Mouse (Mus musculus): ENCODE results near the gene Hmbs. TPM values are rescaled to one million over a fixed set of nuclear protein-coding genes. Genes with fewer than 3 reads are reported as not detected.
"Not testable (repeated sequence)": the region's sequence is repeated elsewhere in the genome, so short reads cannot be mapped to it uniquely, and the experiment has no call there.

Gene Hmbs
- polyA plus RNA-seq, 2 experiments, result 60.1 to 102 TPM

DNA sequence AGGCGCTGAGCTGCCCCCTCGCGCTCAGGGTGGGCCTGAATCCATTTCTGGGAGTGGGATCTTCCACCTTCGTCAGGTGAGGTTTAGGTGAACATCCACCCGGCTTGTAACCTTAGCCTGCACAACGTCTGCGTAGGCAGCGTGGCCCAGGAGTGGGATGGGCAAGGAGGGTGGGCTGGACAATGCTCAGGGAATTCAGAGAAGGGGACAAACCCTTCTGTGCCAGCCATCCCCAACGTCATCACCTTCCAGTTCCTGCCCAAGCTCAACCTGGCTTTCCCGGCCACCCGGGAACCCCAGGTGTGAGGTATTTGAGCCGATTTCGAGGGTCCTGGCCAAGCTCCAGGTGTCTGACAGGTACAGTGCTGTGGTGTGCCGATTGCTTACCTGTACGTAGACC lies 35.8 kb upstream of the Hmbs start:
- H3K27ac ChIP-seq (replicated peaks; ENCODE audit: low read depth, low read length), result peak overlapping the region; percentile 84
- ATAC-seq (ENCODE audit: low FRiP score, low read depth), result 0 out of 2 replicates have a peak, but pooled peaks have one; percentile 2
- WGBS, result 9% methylated on average over 15 of the region's 15 CpGs

GRCm38 (mm10) chr9:44379054-44379834 lies 35.2 kb upstream of the Hmbs start, which contains the start of gene Hyou1:
Hyou1 (plus strand) TSS chr9:44379490.
- Histone ChIP-seq H3K9ac (ENCODE audit: low read depth, low read length, severe bottlenecking) (peak within 1 kb of the TSS; percentile 90), H3K4me2 (replicated peaks; ENCODE audit: low read depth, low read length, severe bottlenecking) (peak within 1 kb of the TSS; percentile 95), H3K36me3 (ENCODE audit: control insufficient read depth, insufficient read depth, low read length) (peaks cover 33% of the 10 kb centered on the region), H3K4me1 (ENCODE audit: control insufficient read depth, insufficient read depth, low read length) (peaks cover 7% of the 10 kb centered on the region), H3K9me3 (ENCODE audit: control insufficient read depth, low read length) (no peaks in the 10 kb centered on the region), H3K4me3 (replicated peaks; ENCODE audit: low read length) (peak within 1 kb of the TSS; percentile 88), H3K27me3 (ENCODE audit: control insufficient read depth, insufficient read depth, low read length) (no peaks in the 10 kb centered on the region), H3K27ac (replicated peaks; ENCODE audit: low read depth, low read length) (peak within 1 kb of the TSS; percentile 84)
- under 1% methylated on average over 75 of the region's 83 CpGs for WGBS
- ATAC-seq (ENCODE audit: low FRiP score, low read depth), result peak; percentile 99
- TF ChIP-seq POLR2A (IDR thresholded peaks at IDR 0.05; ENCODE audit: borderline replicate concordance, extremely low read depth, insufficient read depth, insufficient read length), result peak; percentile 72; the same call in 1 of the 2 replicates
- DNase-seq (ENCODE audit: low spot score), result peak; percentile 97

More for the DNA sequence above, 35.8 kb upstream of the Hmbs start:
- Histone ChIP-seq H3K4me3 (replicated peaks; ENCODE audit: low read length) (peak overlapping the region; percentile 88), H3K4me2 (replicated peaks; ENCODE audit: low read depth, low read length, severe bottlenecking) (peak overlapping the region; percentile 95), H3K36me3 (ENCODE audit: control insufficient read depth, insufficient read depth, low read length) (peaks cover 39% of the 10 kb centered on the region), H3K9ac (ENCODE audit: low read depth, low read length, severe bottlenecking) (peak overlapping the region; percentile 90), H3K4me1 (ENCODE audit: control insufficient read depth, insufficient read depth, low read length) (peaks cover 7% of the 10 kb centered on the region), H3K27me3 (ENCODE audit: control insufficient read depth, insufficient read depth, low read length) (no peaks in the 10 kb centered on the region), H3K9me3 (ENCODE audit: control insufficient read depth, low read length) (no peaks in the 10 kb centered on the region)
- no peak for DNase-seq (ENCODE audit: low spot score)
- TF ChIP-seq POLR2A (IDR thresholded peaks at IDR 0.05; ENCODE audit: borderline replicate concordance, extremely low read depth, insufficient read depth, insufficient read length), result no peak

DNA sequence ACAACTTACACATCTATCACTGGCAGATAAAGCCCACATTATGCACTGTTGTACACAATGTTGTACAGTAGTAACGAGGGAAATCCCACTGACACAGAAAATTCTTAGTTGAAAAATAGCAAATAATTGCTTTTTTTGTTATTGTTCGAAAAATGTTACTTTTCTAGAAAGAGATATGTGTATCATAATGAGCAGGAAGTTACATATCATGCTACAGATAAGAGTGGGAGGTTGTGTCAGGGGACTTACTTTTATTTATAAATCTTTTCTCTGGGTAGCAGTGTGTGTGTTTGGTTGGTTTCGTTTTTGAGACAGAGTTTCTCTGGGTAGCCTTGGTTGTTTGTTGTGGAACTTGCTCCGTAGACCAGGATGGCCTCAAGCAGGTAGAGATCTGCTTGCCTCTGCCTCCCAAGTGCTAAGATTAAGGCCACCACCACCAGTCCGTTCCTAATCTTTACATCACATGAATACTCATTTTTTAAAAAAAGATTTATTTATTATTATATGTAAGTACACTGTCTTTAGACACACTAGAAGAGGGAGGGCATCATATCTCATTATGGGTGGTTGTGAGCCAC lies 34.2 kb upstream of the Hmbs start:
- no peaks in the 10 kb centered on the region for H3K9me3 ChIP-seq (ENCODE audit: control insufficient read depth, low read length)
- H3K4me2 ChIP-seq (replicated peaks; ENCODE audit: low read depth, low read length, severe bottlenecking), result peak overlapping the region; percentile 95
- H3K27me3 ChIP-seq (ENCODE audit: control insufficient read depth, insufficient read depth, low read length), result no peaks in the 10 kb centered on the region
- WGBS, result 90% methylated on average over 5 of the region's 5 CpGs
- ATAC-seq (ENCODE audit: low FRiP score, low read depth), result no peak
- DNase-seq (ENCODE audit: low spot score), result no peak
- peak overlapping the region; percentile 88 for H3K4me3 ChIP-seq (replicated peaks; ENCODE audit: low read length)
- H3K27ac ChIP-seq (replicated peaks; ENCODE audit: low read depth, low read length), result no peak overlapping the region
- no peak for TF ChIP-seq POLR2A (IDR thresholded peaks at IDR 0.05; ENCODE audit: borderline replicate concordance, extremely low read depth, insufficient read depth, insufficient read length)
- peaks cover 7% of the 10 kb centered on the region for H3K4me1 ChIP-seq (ENCODE audit: control insufficient read depth, insufficient read depth, low read length)
- no peak overlapping the region; the same call in 1 of the 2 replicates for H3K9ac ChIP-seq (ENCODE audit: low read depth, low read length, severe bottlenecking)
- H3K36me3 ChIP-seq (ENCODE audit: control insufficient read depth, insufficient read depth, low read length), result peaks cover 23% of the 10 kb centered on the region

GRCm38 (mm10) chr9:44377335-44377734 lies 33.3 kb upstream of the Hmbs start:
- ATAC-seq (ENCODE audit: low FRiP score, low read depth); H3K4me1 ChIP-seq (ENCODE audit: control insufficient read depth, insufficient read depth, low read length); H3K27ac ChIP-seq (replicated peaks; ENCODE audit: low read depth, low read length); H3K4me3 ChIP-seq (replicated peaks; ENCODE audit: low read length); H3K9me3 ChIP-seq (ENCODE audit: control insufficient read depth, low read length); H3K4me2 ChIP-seq (replicated peaks; ENCODE audit: low read depth, low read length, severe bottlenecking); H3K9ac ChIP-seq (ENCODE audit: low read depth, low read length, severe bottlenecking); DNase-seq (ENCODE audit: low spot score); H3K27me3 ChIP-seq (ENCODE audit: control insufficient read depth, insufficient read depth, low read length): not testable (repeated sequence)
- WGBS, result 86% methylated on average over 2 of the region's 2 CpGs
- H3K36me3 ChIP-seq (ENCODE audit: control insufficient read depth, insufficient read depth, low read length), result peaks cover 14% of the 10 kb centered on the region

DNA sequence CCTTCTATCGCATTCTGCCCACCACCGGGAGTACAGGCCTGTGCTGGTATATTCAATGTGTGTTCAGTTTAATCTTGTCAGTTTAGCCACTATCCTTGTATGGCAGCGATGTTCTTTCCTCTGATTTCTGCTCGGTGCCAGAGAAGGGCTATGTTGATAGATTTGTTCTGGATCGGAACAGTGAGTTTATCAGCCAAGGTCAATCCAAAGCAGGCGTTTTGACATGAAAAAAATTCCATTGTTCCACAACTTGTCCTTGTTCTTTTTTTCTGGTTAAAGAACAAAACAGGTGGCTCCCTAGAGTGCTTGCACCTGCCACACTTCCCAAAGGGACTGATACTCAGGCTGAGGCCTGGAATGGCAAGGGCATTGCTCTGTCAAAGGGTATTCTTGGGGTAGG lies 32.1 kb upstream of the Hmbs start:
- no peak for ATAC-seq (ENCODE audit: low FRiP score, low read depth)
- 90% methylated on average over 6 of the region's 6 CpGs for WGBS
- peaks cover 3% of the 10 kb centered on the region for H3K36me3 ChIP-seq (ENCODE audit: control insufficient read depth, insufficient read depth, low read length)
- H3K4me2 ChIP-seq (replicated peaks; ENCODE audit: low read depth, low read length, severe bottlenecking), result no peak overlapping the region
- no peak overlapping the region for H3K27ac ChIP-seq (replicated peaks; ENCODE audit: low read depth, low read length)
- H3K9ac ChIP-seq (ENCODE audit: low read depth, low read length, severe bottlenecking), result no peak overlapping the region
- DNase-seq (ENCODE audit: low spot score), result no peak
- no peak overlapping the region for H3K4me3 ChIP-seq (replicated peaks; ENCODE audit: low read length)
- no peaks in the 10 kb centered on the region for H3K27me3 ChIP-seq (ENCODE audit: control insufficient read depth, insufficient read depth, low read length)
- no peak for TF ChIP-seq POLR2A (IDR thresholded peaks at IDR 0.05; ENCODE audit: borderline replicate concordance, extremely low read depth, insufficient read depth, insufficient read length)
- H3K4me1 ChIP-seq (ENCODE audit: control insufficient read depth, insufficient read depth, low read length), result peaks cover 7% of the 10 kb centered on the region
- H3K9me3 ChIP-seq (ENCODE audit: control insufficient read depth, low read length), result no peaks in the 10 kb centered on the region
